Mouse (Mus musculus): ENCODE data around the gene Isyna1.

GRCm38 (mm10) chr8:70600473-70601270 lies 6.5 kb downstream of the Isyna1 start:
- TF ChIP-seq EP300 (IDR thresholded peaks at IDR 0.05; ENCODE audit: insufficient read depth, low read depth, low read length) (no peak), POLR2A (IDR thresholded peaks at IDR 0.05; ENCODE audit: insufficient read depth, low read depth, low read length) (no peak), CTCF (IDR thresholded peaks at IDR 0.05) (no peak)
